Mouse (Mus musculus): ENCODE measurements around the gene Olfr576. TPM values are rescaled to one million over a fixed set of nuclear protein-coding genes. Genes with fewer than 3 reads are reported as not detected.

The Olfr576 gene
- not detected in 2 replicates for polyA plus RNA-seq (2015; fragmentation: Nextera tagmentation; extraction: Ambion mirVana)

DNA sequence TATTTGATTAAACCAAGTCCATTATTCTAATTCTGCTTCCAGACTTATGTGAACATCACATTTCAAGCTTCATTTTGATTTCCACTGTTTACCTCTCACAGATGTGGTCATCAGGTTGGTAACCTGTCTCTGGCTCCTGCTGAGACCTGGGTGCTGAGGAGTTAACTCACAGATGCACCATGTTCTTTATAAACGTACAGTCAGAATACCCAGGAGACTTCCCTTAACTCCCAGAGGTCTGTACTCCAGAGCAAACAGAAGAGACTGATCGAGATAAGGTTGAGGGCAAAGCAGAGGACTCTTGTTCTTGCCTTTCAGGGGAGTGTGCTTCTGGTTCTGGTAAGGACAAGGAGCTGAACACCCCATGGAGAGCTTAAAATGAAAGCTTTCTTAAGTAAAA lies at the start of gene Olfr576:
Gene Olfr576 (plus strand): TSS at position 301 of the 400 bp plus-strand sequence.
- H3K4me3 ChIP-seq (ENCODE audit: low read depth, low read length), result no peak within 1 kb of the TSS
- H3K36me3 ChIP-seq (ENCODE audit: control insufficient read depth, insufficient read depth, low read length), result no peaks in the 10 kb centered on the region
- H3K27ac ChIP-seq (ENCODE audit: low read length), result no peak within 1 kb of the TSS
- no peak within 1 kb of the TSS for H3K9ac ChIP-seq (ENCODE audit: low read depth, low read length)
- no peak within 1 kb of the TSS for H3K4me2 ChIP-seq (ENCODE audit: low read length)
- H3K4me1 ChIP-seq (ENCODE audit: control insufficient read depth, insufficient read depth, low read length), result no peaks in the 10 kb centered on the region
- no peak for ATAC-seq
- no peaks in the 10 kb centered on the region for H3K27me3 ChIP-seq (ENCODE audit: control insufficient read depth, insufficient read depth, low read depth, low read length)
- no peaks in the 10 kb centered on the region for H3K9me3 ChIP-seq (replicated peaks; ENCODE audit: control insufficient read depth, low read length, poor library complexity, severe bottlenecking)
- WGBS, result 62% methylated on average over 2 of the region's 2 CpGs

- no peaks in the 10 kb centered on the region for H3K9me3 ChIP-seq (replicated peaks; ENCODE audit: control insufficient read depth, low read length, poor library complexity, severe bottlenecking)
- ATAC-seq, result no peak
- H3K27me3 ChIP-seq (ENCODE audit: control insufficient read depth, insufficient read depth, low read depth, low read length), result no peaks in the 10 kb centered on the region
- H3K27ac ChIP-seq (ENCODE audit: low read length), result no peak overlapping the region
- WGBS, result 56% methylated on average over 1 of the region's 1 CpGs
- H3K36me3 ChIP-seq (ENCODE audit: control insufficient read depth, insufficient read depth, low read length), result no peaks in the 10 kb centered on the region
- H3K4me3 ChIP-seq (ENCODE audit: low read depth, low read length), result no peak overlapping the region
- H3K4me1 ChIP-seq (ENCODE audit: control insufficient read depth, insufficient read depth, low read length), result no peaks in the 10 kb centered on the region
- no peak overlapping the region for H3K9ac ChIP-seq (ENCODE audit: low read depth, low read length)
- no peak overlapping the region for H3K4me2 ChIP-seq (ENCODE audit: low read length)
Observed at GRCm38 (mm10) chr7:102915261-102915660, 47.2 kb upstream of the Olfr576 start.

- H3K9ac ChIP-seq (ENCODE audit: low read depth, low read length), result no peak overlapping the region
- H3K27me3 ChIP-seq (ENCODE audit: control insufficient read depth, insufficient read depth, low read depth, low read length), result no peaks in the 10 kb centered on the region
- H3K4me3 ChIP-seq (ENCODE audit: low read depth, low read length), result no peak overlapping the region
- H3K9me3 ChIP-seq (replicated peaks; ENCODE audit: control insufficient read depth, low read length, poor library complexity, severe bottlenecking), result no peaks in the 10 kb centered on the region
- ATAC-seq, result no peak
- H3K27ac ChIP-seq (ENCODE audit: low read length), result no peak overlapping the region
- H3K4me1 ChIP-seq (ENCODE audit: control insufficient read depth, insufficient read depth, low read length), result no peaks in the 10 kb centered on the region
- H3K36me3 ChIP-seq (ENCODE audit: control insufficient read depth, insufficient read depth, low read length), result no peaks in the 10 kb centered on the region
- H3K4me2 ChIP-seq (ENCODE audit: low read length), result no peak overlapping the region
- WGBS, result 73% methylated on average over 5 of the region's 5 CpGs
Observed at GRCm38 (mm10) chr7:102916405-102916804, 46.1 kb upstream of the Olfr576 start.

DNA sequence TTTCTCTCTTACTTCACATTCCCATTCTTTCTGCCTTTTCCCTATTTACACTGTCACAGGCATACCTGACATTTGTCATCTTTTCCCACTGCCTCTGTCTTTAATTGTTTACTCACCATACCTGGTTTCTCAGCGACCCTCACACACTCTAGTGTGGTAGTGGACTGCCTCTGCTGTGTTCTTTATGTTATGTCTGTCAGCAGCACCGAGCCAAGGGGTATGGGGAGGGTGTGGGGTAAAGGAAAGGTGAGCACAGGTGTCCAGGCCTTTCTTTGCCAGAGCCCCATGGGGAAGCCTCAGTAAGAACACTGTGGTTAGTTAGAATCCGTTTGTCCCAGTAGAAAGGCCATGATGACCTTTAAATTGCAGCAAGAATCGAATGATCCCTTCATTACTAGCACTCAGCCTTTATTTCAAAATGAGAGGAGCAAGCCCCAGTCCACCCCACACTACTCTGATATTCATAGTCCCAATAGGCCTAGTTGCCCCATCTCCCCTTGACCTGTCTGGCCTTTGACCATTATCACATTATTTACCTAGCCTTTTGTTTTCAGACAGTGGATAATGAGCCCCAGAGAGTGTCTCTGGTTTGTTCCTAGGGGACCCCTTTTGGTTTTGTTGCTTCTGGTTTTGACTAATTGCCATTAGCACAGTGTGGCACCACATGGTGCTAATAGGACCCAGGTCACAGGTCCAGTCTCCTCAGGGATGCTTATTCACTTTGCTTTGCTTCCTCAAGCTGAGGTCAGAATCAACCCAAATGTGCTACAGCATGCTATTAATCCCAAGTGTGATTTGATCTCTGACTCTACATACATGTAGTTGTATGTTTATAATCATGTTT lies 45.2 kb upstream of the Olfr576 start, which contains the start of gene Olfr571:
Gene Olfr571 (minus strand): TSS at position 505 of the 844 bp plus-strand sequence.
- Histone ChIP-seq H3K9ac (ENCODE audit: low read depth, low read length) (no peak within 1 kb of the TSS), H3K4me1 (ENCODE audit: control insufficient read depth, insufficient read depth, low read length) (no peaks in the 10 kb centered on the region)
- no peak for ATAC-seq

DNA sequence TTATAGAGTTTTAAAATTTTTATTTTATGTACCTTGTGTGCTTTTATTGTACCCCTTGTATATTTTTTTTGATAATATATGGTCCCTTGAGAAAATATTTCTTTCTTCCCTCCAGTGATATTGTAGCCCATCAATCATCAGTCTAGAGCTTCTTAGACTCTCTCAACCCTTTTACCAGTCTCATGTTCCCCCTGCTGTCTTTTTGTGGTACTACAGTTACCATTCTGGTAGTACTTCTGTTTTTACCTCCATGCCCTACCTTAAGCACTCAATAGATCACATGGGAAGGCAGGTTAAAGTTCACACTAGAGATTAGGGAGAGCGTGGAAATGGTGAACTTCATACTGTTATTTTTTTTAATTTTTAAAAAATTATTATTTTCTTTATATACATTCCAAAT lies 42.8 kb upstream of the Olfr576 start:
- H3K4me2 ChIP-seq (ENCODE audit: low read length), result no peak overlapping the region
- no peaks in the 10 kb centered on the region for H3K36me3 ChIP-seq (ENCODE audit: control insufficient read depth, insufficient read depth, low read length)
- H3K9me3 ChIP-seq (replicated peaks; ENCODE audit: control insufficient read depth, low read length, poor library complexity, severe bottlenecking), result no peaks in the 10 kb centered on the region
- peak; percentile 86 for ATAC-seq
- no peak overlapping the region for H3K27ac ChIP-seq (ENCODE audit: low read length)
- no peaks in the 10 kb centered on the region for H3K4me1 ChIP-seq (ENCODE audit: control insufficient read depth, insufficient read depth, low read length)
- WGBS, result 22% methylated on average over 1 of the region's 1 CpGs
- H3K27me3 ChIP-seq (ENCODE audit: control insufficient read depth, insufficient read depth, low read depth, low read length), result no peaks in the 10 kb centered on the region
- no peak overlapping the region for H3K4me3 ChIP-seq (ENCODE audit: low read depth, low read length)
- H3K9ac ChIP-seq (ENCODE audit: low read depth, low read length), result no peak overlapping the region

More for the DNA sequence above, 45.2 kb upstream of the Olfr576 start, which contains the start of gene Olfr571:
- Histone ChIP-seq H3K27me3 (ENCODE audit: control insufficient read depth, insufficient read depth, low read depth, low read length) (no peaks in the 10 kb centered on the region), H3K36me3 (ENCODE audit: control insufficient read depth, insufficient read depth, low read length) (no peaks in the 10 kb centered on the region), H3K27ac (ENCODE audit: low read length) (no peak within 1 kb of the TSS), H3K4me2 (ENCODE audit: low read length) (no peak within 1 kb of the TSS), H3K4me3 (ENCODE audit: low read depth, low read length) (no peak within 1 kb of the TSS), H3K9me3 (replicated peaks; ENCODE audit: control insufficient read depth, low read length, poor library complexity, severe bottlenecking) (no peaks in the 10 kb centered on the region)
- 58% methylated on average over 4 of the region's 4 CpGs for WGBS

DNA sequence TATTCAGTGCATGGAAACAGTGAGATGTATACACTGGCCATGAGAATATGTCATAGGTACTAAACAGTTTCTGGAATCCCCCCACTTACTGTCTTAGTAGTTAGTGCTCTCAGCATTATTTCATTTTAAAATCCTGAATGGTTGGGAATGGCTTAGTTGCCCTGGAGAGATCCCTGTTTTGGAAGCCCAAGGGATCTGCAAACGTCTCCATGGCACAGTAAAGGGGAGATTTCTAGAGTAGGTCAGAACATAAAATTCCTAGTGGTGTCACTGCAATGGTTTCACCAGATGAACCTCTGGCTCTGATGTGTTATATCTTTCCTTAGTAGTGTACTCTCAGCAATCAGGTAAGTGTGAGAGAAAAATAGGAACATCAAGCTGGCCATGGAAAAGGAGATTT lies 38.4 kb upstream of the Olfr576 start, which contains the start of gene Olfr572:
Gene Olfr572 (plus strand): TSS at position 301 of the 400 bp plus-strand sequence.
- no peaks in the 10 kb centered on the region for H3K27me3 ChIP-seq (ENCODE audit: control insufficient read depth, insufficient read depth, low read depth, low read length)
- no peak within 1 kb of the TSS for H3K27ac ChIP-seq (ENCODE audit: low read length)
- no peaks in the 10 kb centered on the region for H3K36me3 ChIP-seq (ENCODE audit: control insufficient read depth, insufficient read depth, low read length)
- H3K4me1 ChIP-seq (ENCODE audit: control insufficient read depth, insufficient read depth, low read length), result no peaks in the 10 kb centered on the region
- H3K4me2 ChIP-seq (ENCODE audit: low read length), result no peak within 1 kb of the TSS
- no peak within 1 kb of the TSS for H3K4me3 ChIP-seq (ENCODE audit: low read depth, low read length)
- no peaks in the 10 kb centered on the region for H3K9me3 ChIP-seq (replicated peaks; ENCODE audit: control insufficient read depth, low read length, poor library complexity, severe bottlenecking)
- 57% methylated on average over 1 of the region's 1 CpGs for WGBS
- ATAC-seq, result no peak
- no peak within 1 kb of the TSS for H3K9ac ChIP-seq (ENCODE audit: low read depth, low read length)

DNA sequence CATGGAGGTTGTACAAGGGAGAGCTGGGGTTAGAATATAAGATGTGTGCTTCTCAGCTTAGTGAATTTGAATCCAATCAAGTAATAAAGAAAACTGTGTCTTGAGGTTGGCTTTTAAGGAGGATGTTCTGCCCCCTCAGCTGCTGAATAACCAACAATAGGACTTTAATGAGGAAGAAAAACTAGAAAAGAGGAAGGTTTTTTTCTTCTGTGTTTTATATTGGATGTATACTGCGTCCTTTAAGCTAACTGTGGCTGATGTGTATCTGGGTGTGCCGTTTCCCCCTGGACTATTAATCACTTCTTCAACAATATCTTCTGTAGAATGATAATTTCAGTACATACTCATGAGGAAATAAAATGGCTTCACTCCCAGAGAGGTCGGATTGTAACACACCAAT lies 35.4 kb upstream of the Olfr576 start:
- H3K9ac ChIP-seq (ENCODE audit: low read depth, low read length), result no peak overlapping the region
- 81% methylated on average over 3 of the region's 3 CpGs for WGBS
- ATAC-seq, result no peak
- no peaks in the 10 kb centered on the region for H3K27me3 ChIP-seq (ENCODE audit: control insufficient read depth, insufficient read depth, low read depth, low read length)
- H3K4me1 ChIP-seq (ENCODE audit: control insufficient read depth, insufficient read depth, low read length), result no peaks in the 10 kb centered on the region
- H3K4me2 ChIP-seq (ENCODE audit: low read length), result no peak overlapping the region
- no peak overlapping the region for H3K4me3 ChIP-seq (ENCODE audit: low read depth, low read length)
- no peak overlapping the region for H3K27ac ChIP-seq (ENCODE audit: low read length)
- H3K36me3 ChIP-seq (ENCODE audit: control insufficient read depth, insufficient read depth, low read length), result no peaks in the 10 kb centered on the region
- no peaks in the 10 kb centered on the region for H3K9me3 ChIP-seq (replicated peaks; ENCODE audit: control insufficient read depth, low read length, poor library complexity, severe bottlenecking)

DNA sequence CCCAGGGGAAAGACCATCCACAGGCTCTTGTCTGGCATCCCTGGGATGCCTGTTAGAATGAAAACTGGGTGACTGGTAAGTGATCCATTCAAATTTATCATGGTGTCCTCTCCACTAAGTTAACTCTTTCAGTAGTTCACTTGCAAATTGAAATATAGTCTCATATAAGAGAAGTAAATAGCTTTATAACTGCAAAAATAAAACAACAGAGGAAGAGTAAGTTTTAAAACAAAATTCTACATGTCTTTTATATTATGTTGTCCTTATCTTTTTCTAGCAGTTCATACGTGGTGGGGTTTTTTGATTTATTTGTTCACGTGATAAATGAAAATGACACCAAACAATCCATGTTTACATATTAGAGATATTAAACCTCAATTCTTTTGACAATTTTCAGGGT lies 20.0 kb upstream of the Olfr576 start, which contains the start of gene Olfr573-ps1:
Gene Olfr573-ps1 (minus strand): TSS at position 101 of the 400 bp plus-strand sequence.
- 93% methylated on average over 2 of the region's 2 CpGs for WGBS

GRCm38 (mm10) chr7:102943417-102943816 lies 19.0 kb upstream of the Olfr576 start:
- no peak overlapping the region for H3K4me2 ChIP-seq (ENCODE audit: low read length)
- no peak for ATAC-seq
- no peaks in the 10 kb centered on the region for H3K27me3 ChIP-seq (ENCODE audit: control insufficient read depth, insufficient read depth, low read depth, low read length)
- H3K9ac ChIP-seq (ENCODE audit: low read depth, low read length), result no peak overlapping the region
- WGBS, result 86% methylated on average over 1 of the region's 1 CpGs
- no peak overlapping the region for H3K4me3 ChIP-seq (ENCODE audit: low read depth, low read length)
- no peaks in the 10 kb centered on the region for H3K36me3 ChIP-seq (ENCODE audit: control insufficient read depth, insufficient read depth, low read length)
- no peak overlapping the region for H3K27ac ChIP-seq (ENCODE audit: low read length)
- H3K4me1 ChIP-seq (ENCODE audit: control insufficient read depth, insufficient read depth, low read length), result no peaks in the 10 kb centered on the region
- no peaks in the 10 kb centered on the region for H3K9me3 ChIP-seq (replicated peaks; ENCODE audit: control insufficient read depth, low read length, poor library complexity, severe bottlenecking)

More for the DNA sequence above, 20.0 kb upstream of the Olfr576 start, which contains the start of gene Olfr573-ps1:
- Histone ChIP-seq H3K4me1 (ENCODE audit: control insufficient read depth, insufficient read depth, low read length) (no peaks in the 10 kb centered on the region), H3K4me3 (ENCODE audit: low read depth, low read length) (no peak within 1 kb of the TSS), H3K27me3 (ENCODE audit: control insufficient read depth, insufficient read depth, low read depth, low read length) (no peaks in the 10 kb centered on the region), H3K27ac (ENCODE audit: low read length) (no peak within 1 kb of the TSS), H3K9ac (ENCODE audit: low read depth, low read length) (no peak within 1 kb of the TSS), H3K4me2 (ENCODE audit: low read length) (no peak within 1 kb of the TSS), H3K36me3 (ENCODE audit: control insufficient read depth, insufficient read depth, low read length) (no peaks in the 10 kb centered on the region), H3K9me3 (replicated peaks; ENCODE audit: control insufficient read depth, low read length, poor library complexity, severe bottlenecking) (no peaks in the 10 kb centered on the region)
- ATAC-seq, result no peak

Measured in midbrain, embryonic 16.5 days (tissue).